Mouse (Mus musculus): ENCODE results near the gene Gclc.

GRCm38 (mm10) chr9:77732067-77732466, 22.3 kb upstream of the Gclc start:
- TF ChIP-seq POLR2A (IDR thresholded peaks at IDR 0.05; ENCODE audit: low read depth, low read length) = no peak
- no peak for TF ChIP-seq CTCF (IDR thresholded peaks at IDR 0.05; ENCODE audit: extremely low read depth, insufficient read length, insufficient replicate concordance, low read depth, low read length)

Data from small intestine, adult 2 months (tissue).